Mouse (Mus musculus): ENCODE results near the gene Cyp26a1. TPM values are rescaled to one million over a fixed set of nuclear protein-coding genes. Genes with fewer than 3 reads are reported as not detected.

Cyp26a1 gene
- polyA plus RNA-seq, 1 experiment from 2014 or later: 0.16 TPM

DNA sequence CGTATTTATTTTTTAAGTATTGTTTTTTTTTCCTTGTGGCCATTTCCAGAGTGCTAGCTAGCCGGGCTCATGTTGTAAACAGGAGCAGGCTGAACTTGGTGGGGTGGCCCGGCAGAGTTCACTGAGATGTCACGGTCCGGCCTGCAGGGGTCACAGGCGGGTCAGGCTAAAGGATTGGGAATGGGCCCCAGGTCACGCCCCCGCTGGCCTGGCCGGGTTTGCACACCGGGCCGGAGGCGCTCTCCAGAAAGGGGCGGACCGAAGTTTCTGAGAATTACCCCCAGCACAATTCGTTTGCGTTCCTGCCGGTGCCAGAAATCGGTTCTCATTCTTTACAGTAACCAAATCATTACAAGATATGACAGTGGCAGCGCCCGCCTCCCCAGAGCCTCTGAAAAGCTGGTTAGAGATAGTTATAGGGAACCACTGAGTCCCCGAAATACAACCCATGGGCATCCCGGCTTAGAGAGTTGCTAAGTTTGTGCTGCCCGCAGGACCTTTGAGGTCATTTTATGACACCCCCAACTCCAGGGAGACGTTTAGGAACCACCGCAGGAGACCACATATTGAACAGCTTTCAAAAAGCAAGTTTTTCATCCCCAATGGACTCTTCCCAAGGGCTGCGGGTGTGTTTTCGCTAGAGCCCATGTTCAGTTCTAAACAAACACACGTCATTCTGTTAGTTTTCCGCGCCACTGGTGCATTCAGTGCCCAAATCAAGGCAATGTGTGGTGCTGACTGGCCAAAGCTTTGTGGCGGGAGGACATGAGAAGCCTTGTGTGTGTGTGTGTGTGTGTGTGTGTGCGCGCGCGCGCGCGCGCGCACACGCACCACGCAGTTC, 1.6 kb upstream of the Cyp26a1 start:
- Histone ChIP-seq H3K9me3 (replicated peaks; ENCODE audit: control insufficient read depth, low read length, poor library complexity, severe bottlenecking) (no peaks in the 10 kb centered on the region), H3K4me2 (ENCODE audit: low read length) (no peak overlapping the region), H3K36me3 (ENCODE audit: control insufficient read depth, insufficient read depth, low read length) (no peaks in the 10 kb centered on the region), H3K4me3 (ENCODE audit: low read depth, low read length) (no peak overlapping the region), H3K9ac (ENCODE audit: low read depth, low read length) (no peak overlapping the region), H3K27me3 (ENCODE audit: control insufficient read depth, insufficient read depth, low read depth, low read length) (peaks cover 93% of the 10 kb centered on the region), H3K4me1 (ENCODE audit: control insufficient read depth, insufficient read depth, low read length) (peaks cover 26% of the 10 kb centered on the region), H3K27ac (ENCODE audit: low read length) (no peak overlapping the region)
- ATAC-seq: no peak
- 4% methylated on average over 42 of the region's 42 CpGs for WGBS

DNA sequence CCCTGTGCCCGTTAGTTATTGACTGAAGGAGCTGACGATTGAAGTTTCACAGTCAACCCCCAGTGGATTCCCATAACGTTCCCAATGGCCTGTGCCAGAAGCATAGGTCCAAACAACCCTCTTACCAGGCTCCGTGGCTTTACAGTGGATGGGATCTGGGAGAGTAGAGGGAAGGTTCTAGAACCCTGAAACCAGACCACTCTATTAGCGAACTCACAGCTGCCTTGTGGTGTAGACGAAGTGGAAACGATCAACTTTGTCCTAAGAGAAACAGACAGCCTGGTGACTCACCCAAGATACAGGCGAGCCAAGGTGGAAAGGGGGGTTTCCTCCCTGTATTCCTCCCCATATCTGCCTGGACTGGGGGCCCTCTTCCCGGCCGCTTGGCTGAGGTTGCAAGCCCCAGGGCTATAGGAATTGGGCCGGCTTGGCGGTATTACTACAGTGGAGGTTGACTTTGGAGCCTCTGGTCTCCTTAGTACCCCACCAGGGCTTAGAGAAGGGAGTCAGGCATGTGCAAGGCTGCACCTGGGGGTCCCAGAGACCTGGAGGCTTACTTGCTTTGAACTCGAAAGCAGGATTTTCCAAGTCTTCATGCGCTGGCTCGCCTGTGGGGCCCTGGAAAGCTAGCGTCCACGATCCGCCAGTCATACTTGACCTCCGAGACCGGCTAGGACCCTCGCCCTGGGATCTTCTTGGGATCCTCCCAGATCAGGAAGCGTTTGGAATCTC, 829 bp upstream of the Cyp26a1 start:
- peaks cover 26% of the 10 kb centered on the region for H3K4me1 ChIP-seq (ENCODE audit: control insufficient read depth, insufficient read depth, low read length)
- peaks cover 88% of the 10 kb centered on the region for H3K27me3 ChIP-seq (ENCODE audit: control insufficient read depth, insufficient read depth, low read depth, low read length)
- H3K36me3 ChIP-seq (ENCODE audit: control insufficient read depth, insufficient read depth, low read length): no peaks in the 10 kb centered on the region
- H3K4me2 ChIP-seq (ENCODE audit: low read length): peak overlapping the region; percentile 66; the same call in 1 of the 2 replicates
- 2% methylated on average over 22 of the region's 22 CpGs for WGBS
- peak overlapping the region; percentile 34 for H3K4me3 ChIP-seq (ENCODE audit: low read depth, low read length)
- H3K9ac ChIP-seq (ENCODE audit: low read depth, low read length): no peak overlapping the region
- no peaks in the 10 kb centered on the region for H3K9me3 ChIP-seq (replicated peaks; ENCODE audit: control insufficient read depth, low read length, poor library complexity, severe bottlenecking)
- no peak overlapping the region for H3K27ac ChIP-seq (ENCODE audit: low read length)
- ATAC-seq: no peak

DNA sequence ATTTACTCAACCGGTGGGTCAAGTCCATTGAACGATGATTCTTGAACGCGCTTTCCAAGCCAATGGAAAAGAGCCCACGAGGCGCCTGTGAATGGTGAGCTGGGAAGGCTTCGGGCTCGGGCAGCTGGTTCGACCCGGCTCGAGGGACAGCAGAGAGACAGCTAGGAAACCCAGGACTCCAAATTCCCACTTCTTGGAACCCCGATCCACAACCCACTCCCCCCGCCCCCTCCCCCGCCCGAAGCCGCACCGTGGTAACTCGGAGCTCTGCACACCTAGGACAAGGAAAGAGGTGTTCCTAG, 312 bp upstream of the Cyp26a1 start:
- Histone ChIP-seq H3K27me3 (ENCODE audit: control insufficient read depth, insufficient read depth, low read depth, low read length) (peaks cover 88% of the 10 kb centered on the region), H3K4me3 (ENCODE audit: low read depth, low read length) (peak overlapping the region; percentile 34), H3K4me1 (ENCODE audit: control insufficient read depth, insufficient read depth, low read length) (peaks cover 26% of the 10 kb centered on the region), H3K9ac (ENCODE audit: low read depth, low read length) (0 out of 2 replicates have a peak overlapping the region, but pooled peaks have one; percentile 15), H3K27ac (ENCODE audit: low read length) (no peak overlapping the region), H3K4me2 (ENCODE audit: low read length) (peak overlapping the region; percentile 66), H3K9me3 (replicated peaks; ENCODE audit: control insufficient read depth, low read length, poor library complexity, severe bottlenecking) (no peaks in the 10 kb centered on the region), H3K36me3 (ENCODE audit: control insufficient read depth, insufficient read depth, low read length) (no peaks in the 10 kb centered on the region)
- no peak for ATAC-seq
- 1% methylated on average over 18 of the region's 18 CpGs for WGBS

DNA sequence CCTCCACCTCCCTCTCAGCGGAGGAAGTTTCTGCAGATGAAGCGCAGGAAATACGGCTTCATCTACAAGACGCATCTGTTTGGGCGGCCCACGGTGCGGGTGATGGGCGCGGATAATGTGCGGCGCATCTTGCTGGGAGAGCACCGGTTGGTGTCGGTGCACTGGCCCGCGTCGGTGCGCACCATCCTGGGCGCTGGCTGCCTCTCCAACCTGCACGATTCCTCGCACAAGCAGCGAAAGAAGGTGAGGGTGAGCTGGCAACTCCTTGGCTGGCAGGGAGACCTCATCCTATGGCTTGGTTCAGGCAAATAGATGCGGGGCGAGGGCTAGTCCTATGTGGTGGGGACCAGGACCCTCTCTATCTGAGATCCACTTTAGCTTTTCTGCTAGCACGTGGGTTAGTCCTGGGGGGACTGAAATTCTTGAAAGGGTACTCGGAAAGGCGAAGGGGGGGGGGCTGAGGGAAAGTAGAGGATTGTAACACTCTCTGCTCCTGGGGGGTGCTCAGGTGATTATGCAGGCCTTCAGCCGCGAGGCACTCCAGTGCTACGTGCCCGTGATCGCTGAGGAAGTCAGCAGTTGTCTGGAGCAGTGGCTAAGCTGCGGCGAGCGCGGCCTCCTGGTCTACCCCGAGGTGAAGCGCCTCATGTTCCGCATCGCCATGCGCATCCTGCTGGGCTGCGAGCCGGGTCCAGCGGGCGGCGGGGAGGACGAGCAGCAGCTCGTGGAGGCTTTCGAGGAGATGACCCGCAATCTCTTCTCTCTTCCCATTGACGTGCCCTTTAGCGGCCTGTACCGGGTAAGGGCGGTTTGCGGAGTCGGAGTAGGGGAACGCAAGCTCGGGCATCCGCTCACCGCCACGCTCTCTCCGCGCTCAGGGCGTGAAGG, 919 bp downstream of the Cyp26a1 start:
- Histone ChIP-seq H3K4me2 (ENCODE audit: low read length) (peak overlapping the region; percentile 66), H3K27ac (ENCODE audit: low read length) (no peak overlapping the region), H3K27me3 (ENCODE audit: control insufficient read depth, insufficient read depth, low read depth, low read length) (peaks cover 87% of the 10 kb centered on the region), H3K9ac (ENCODE audit: low read depth, low read length) (no peak overlapping the region), H3K4me3 (ENCODE audit: low read depth, low read length) (peak overlapping the region; percentile 34), H3K36me3 (ENCODE audit: control insufficient read depth, insufficient read depth, low read length) (no peaks in the 10 kb centered on the region), H3K4me1 (ENCODE audit: control insufficient read depth, insufficient read depth, low read length) (peaks cover 22% of the 10 kb centered on the region), H3K9me3 (replicated peaks; ENCODE audit: control insufficient read depth, low read length, poor library complexity, severe bottlenecking) (no peaks in the 10 kb centered on the region)
- ATAC-seq: peak; percentile 44
- under 1% methylated on average over 63 of the region's 63 CpGs for WGBS

DNA sequence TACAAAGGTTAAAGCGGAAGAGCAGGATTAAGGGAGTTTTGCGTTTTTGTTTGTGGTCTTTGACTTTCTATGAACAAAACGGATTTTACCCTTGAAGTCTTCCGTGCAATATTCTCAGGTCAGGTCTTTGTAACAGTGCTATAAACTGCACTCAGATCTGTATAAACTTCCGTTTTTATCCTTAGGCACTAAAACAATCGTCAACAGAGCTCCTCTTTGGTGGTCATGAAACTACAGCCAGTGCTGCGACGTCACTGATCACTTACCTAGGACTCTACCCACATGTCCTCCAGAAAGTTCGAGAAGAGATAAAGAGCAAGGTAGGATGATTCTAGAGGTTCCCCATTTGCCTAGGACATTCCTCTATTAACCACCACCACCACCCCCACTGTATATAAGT, 2.1 kb downstream of the Cyp26a1 start:
- Histone ChIP-seq H3K4me1 (ENCODE audit: control insufficient read depth, insufficient read depth, low read length) (peaks cover 22% of the 10 kb centered on the region), H3K4me3 (ENCODE audit: low read depth, low read length) (no peak overlapping the region), H3K9me3 (replicated peaks; ENCODE audit: control insufficient read depth, low read length, poor library complexity, severe bottlenecking) (no peaks in the 10 kb centered on the region), H3K27me3 (ENCODE audit: control insufficient read depth, insufficient read depth, low read depth, low read length) (peaks cover 79% of the 10 kb centered on the region), H3K9ac (ENCODE audit: low read depth, low read length) (no peak overlapping the region), H3K27ac (ENCODE audit: low read length) (no peak overlapping the region), H3K36me3 (ENCODE audit: control insufficient read depth, insufficient read depth, low read length) (no peaks in the 10 kb centered on the region), H3K4me2 (ENCODE audit: low read length) (no peak overlapping the region)
- ATAC-seq: no peak
- 18% methylated on average over 9 of the region's 9 CpGs for WGBS

DNA sequence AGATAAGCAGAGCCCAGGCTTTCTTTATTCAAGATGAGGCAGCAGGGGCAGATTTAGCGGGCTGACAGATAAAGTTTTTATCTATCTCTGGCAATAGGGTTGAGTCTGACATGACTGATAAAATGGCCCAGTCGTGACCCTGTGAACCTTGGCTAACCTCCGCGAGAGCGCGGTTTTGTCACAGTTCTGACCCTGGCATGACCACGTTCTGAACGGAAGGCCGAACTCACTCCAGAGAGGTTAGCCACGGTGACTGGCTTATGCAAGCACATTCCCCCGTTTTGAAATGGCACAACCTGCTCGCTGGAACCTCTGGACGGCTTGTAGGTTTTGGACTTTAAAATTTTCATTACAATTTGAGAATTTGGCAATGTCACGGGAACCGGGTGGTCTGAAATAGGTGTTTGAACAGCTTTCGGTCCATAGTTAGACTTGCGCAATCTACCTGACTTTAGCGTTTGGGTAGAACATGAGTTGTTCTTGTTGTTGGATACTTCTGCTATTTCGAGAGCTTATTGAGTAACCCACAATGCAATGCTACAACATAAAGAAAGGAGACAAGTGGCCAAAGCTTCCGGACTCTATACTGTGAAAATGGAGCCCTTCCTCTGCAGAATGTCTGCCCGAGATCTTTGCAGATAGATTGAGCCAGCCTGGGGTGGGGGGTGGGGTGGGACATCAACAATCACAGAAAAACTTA, 4.9 kb downstream of the Cyp26a1 start:
- H3K27me3 ChIP-seq (ENCODE audit: control insufficient read depth, insufficient read depth, low read depth, low read length): peaks cover 56% of the 10 kb centered on the region
- peaks cover 16% of the 10 kb centered on the region for H3K4me1 ChIP-seq (ENCODE audit: control insufficient read depth, insufficient read depth, low read length)
- H3K36me3 ChIP-seq (ENCODE audit: control insufficient read depth, insufficient read depth, low read length): no peaks in the 10 kb centered on the region
- 78% methylated on average over 21 of the region's 21 CpGs for WGBS
- H3K27ac ChIP-seq (ENCODE audit: low read length): no peak overlapping the region
- H3K9ac ChIP-seq (ENCODE audit: low read depth, low read length): no peak overlapping the region
- no peak for ATAC-seq
- no peak overlapping the region for H3K4me3 ChIP-seq (ENCODE audit: low read depth, low read length)
- H3K9me3 ChIP-seq (replicated peaks; ENCODE audit: control insufficient read depth, low read length, poor library complexity, severe bottlenecking): no peaks in the 10 kb centered on the region
- no peak overlapping the region for H3K4me2 ChIP-seq (ENCODE audit: low read length)

DNA sequence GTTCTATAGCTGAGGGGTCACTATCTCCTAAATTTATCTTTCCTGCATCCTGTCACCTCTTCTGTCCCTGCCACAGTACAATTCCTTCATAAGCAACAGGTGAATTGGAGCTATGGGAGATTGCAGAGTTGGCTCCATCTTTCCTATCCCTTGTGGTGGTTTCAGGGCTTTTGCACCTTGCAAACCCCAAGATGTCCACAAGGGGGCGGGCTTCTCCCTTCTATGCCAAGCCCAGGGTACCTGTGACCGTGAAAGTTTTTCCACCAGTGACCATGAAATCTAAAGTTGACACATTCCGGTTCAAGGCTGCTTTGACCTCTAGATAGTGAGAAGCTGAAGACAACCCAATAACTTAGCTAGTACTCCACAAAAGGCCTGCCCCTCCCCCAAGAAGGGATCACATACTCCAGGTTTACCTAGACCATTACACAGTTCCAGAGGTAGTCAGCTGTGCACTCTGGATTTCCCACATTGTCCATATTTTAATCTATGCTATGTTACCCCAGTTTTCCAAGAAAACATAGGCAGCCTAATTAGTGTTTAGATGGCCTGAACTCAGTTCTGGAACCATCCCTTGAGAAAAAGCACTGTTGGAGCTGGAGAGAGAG, 6.4 kb downstream of the Cyp26a1 start:
- H3K27ac ChIP-seq (ENCODE audit: low read length): no peak overlapping the region
- ATAC-seq: peak; percentile 48; the same call in 1 of the 2 replicates

DNA sequence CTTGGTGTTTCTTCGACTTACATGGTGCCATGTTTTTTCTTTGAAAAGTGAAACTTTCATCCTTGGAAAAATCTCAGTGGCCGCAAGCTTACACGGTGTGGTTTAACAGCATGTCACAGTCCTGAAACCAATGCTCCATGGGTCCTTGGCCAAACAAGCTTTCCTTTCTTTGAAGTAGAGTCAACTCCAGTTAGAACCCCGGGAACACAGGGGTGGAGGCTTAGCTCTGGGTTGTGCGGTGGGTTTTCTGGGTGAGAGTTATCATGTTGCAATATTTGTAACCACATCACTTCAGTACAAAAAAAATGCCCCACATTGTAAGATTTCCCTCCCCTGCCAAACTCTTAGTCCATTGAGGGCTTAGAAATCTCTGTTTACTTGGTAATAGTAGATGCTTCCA, 8.1 kb downstream of the Cyp26a1 start:
- H3K4me3 ChIP-seq (ENCODE audit: low read depth, low read length): no peak overlapping the region
- H3K4me1 ChIP-seq (ENCODE audit: control insufficient read depth, insufficient read depth, low read length): no peaks in the 10 kb centered on the region
- 92% methylated on average over 5 of the region's 5 CpGs for WGBS
- no peak for ATAC-seq
- no peaks in the 10 kb centered on the region for H3K9me3 ChIP-seq (replicated peaks; ENCODE audit: control insufficient read depth, low read length, poor library complexity, severe bottlenecking)
- no peaks in the 10 kb centered on the region for H3K36me3 ChIP-seq (ENCODE audit: control insufficient read depth, insufficient read depth, low read length)
- H3K27ac ChIP-seq (ENCODE audit: low read length): no peak overlapping the region
- no peak overlapping the region for H3K9ac ChIP-seq (ENCODE audit: low read depth, low read length)
- peaks cover 25% of the 10 kb centered on the region for H3K27me3 ChIP-seq (ENCODE audit: control insufficient read depth, insufficient read depth, low read depth, low read length)
- H3K4me2 ChIP-seq (ENCODE audit: low read length): no peak overlapping the region

More for the DNA sequence above, 6.4 kb downstream of the Cyp26a1 start:
- Histone ChIP-seq H3K4me3 (ENCODE audit: low read depth, low read length) (no peak overlapping the region), H3K9ac (ENCODE audit: low read depth, low read length) (no peak overlapping the region), H3K4me1 (ENCODE audit: control insufficient read depth, insufficient read depth, low read length) (peaks cover 2% of the 10 kb centered on the region), H3K9me3 (replicated peaks; ENCODE audit: control insufficient read depth, low read length, poor library complexity, severe bottlenecking) (no peaks in the 10 kb centered on the region), H3K36me3 (ENCODE audit: control insufficient read depth, insufficient read depth, low read length) (no peaks in the 10 kb centered on the region), H3K4me2 (ENCODE audit: low read length) (no peak overlapping the region), H3K27me3 (ENCODE audit: control insufficient read depth, insufficient read depth, low read depth, low read length) (peaks cover 41% of the 10 kb centered on the region)
- WGBS: 11% methylated on average over 3 of the region's 3 CpGs
